Mouse (Mus musculus): Measurements from ENCODE around the gene Mfn1. TPM values are rescaled to one million over a fixed set of nuclear protein-coding genes. Genes with fewer than 3 reads are reported as not detected.

Gene Mfn1
- polyA plus RNA-seq, 1 experiment from 2014 or later, result 39.9 TPM

- Histone ChIP-seq H3K27ac (no peak overlapping the region), H3K9ac (replicated peaks) (no peak overlapping the region), H3K36me3 (peaks cover 21% of the 10 kb centered on the region), H3K27me3 (no peaks in the 10 kb centered on the region), H3K4me3 (replicated peaks) (no peak overlapping the region), H3K9me3 (no peaks in the 10 kb centered on the region), H3K4me1 (replicated peaks) (peaks cover 33% of the 10 kb centered on the region), H3K4me2 (replicated peaks) (no peak overlapping the region)
- ATAC-seq, result no peak
Observed at GRCm38 (mm10) chr3:32513528-32513927, 15.7 kb upstream of the Mfn1 start.

GRCm38 (mm10) chr3:32527181-32527580 lies 2.1 kb upstream of the Mfn1 start:
- 96% methylated on average over 4 of the region's 4 CpGs for WGBS

GRCm38 (mm10) chr3:32530041-32530440 lies 776 bp downstream of the Mfn1 start:
- Histone ChIP-seq H3K9ac (replicated peaks) (peak overlapping the region; percentile 81), H3K4me3 (replicated peaks) (peak overlapping the region; percentile 75), H3K4me1 (replicated peaks) (peaks cover 12% of the 10 kb centered on the region), H3K36me3 (peaks cover 34% of the 10 kb centered on the region), H3K9me3 (no peaks in the 10 kb centered on the region; the same call in 1 of the 2 replicates), H3K27me3 (no peaks in the 10 kb centered on the region), H3K4me2 (replicated peaks) (peak overlapping the region; percentile 63), H3K27ac (no peak overlapping the region)
- no peak for ATAC-seq
- WGBS, result 18% methylated on average over 5 of the region's 5 CpGs

More at GRCm38 (mm10) chr3:32527181-32527580, 2.1 kb upstream of the Mfn1 start:
- no peak overlapping the region for H3K4me3 ChIP-seq (replicated peaks)
- H3K27me3 ChIP-seq, result no peaks in the 10 kb centered on the region
- ATAC-seq, result no peak
- no peaks in the 10 kb centered on the region; the same call in 1 of the 2 replicates for H3K9me3 ChIP-seq
- no peak overlapping the region for H3K27ac ChIP-seq
- peaks cover 35% of the 10 kb centered on the region for H3K36me3 ChIP-seq
- H3K9ac ChIP-seq (replicated peaks), result no peak overlapping the region
- H3K4me2 ChIP-seq (replicated peaks), result no peak overlapping the region
- H3K4me1 ChIP-seq (replicated peaks), result peaks cover 12% of the 10 kb centered on the region

GRCm38 (mm10) chr3:32535692-32536091 lies 6.4 kb downstream of the Mfn1 start:
- no peak overlapping the region for H3K27ac ChIP-seq
- H3K36me3 ChIP-seq, result peaks cover 57% of the 10 kb centered on the region
- H3K9me3 ChIP-seq, result no peaks in the 10 kb centered on the region
- no peak for ATAC-seq
- 95% methylated on average over 1 of the region's 1 CpGs for WGBS
- H3K4me3 ChIP-seq (replicated peaks), result no peak overlapping the region
- no peak overlapping the region for H3K9ac ChIP-seq (replicated peaks)
- no peaks in the 10 kb centered on the region for H3K27me3 ChIP-seq
- no peak overlapping the region for H3K4me2 ChIP-seq (replicated peaks)
- peaks cover 7% of the 10 kb centered on the region; the same call in 1 of the 2 replicates for H3K4me1 ChIP-seq (replicated peaks)

- ATAC-seq, result no peak
- no peak overlapping the region for H3K4me2 ChIP-seq (replicated peaks)
Observed at GRCm38 (mm10) chr3:32537556-32537955, 8.3 kb downstream of the Mfn1 start.

GRCm38 (mm10) chr3:32538091-32538490 lies 8.8 kb downstream of the Mfn1 start:
- peaks cover 59% of the 10 kb centered on the region for H3K36me3 ChIP-seq
- H3K27ac ChIP-seq, result no peak overlapping the region
- no peaks in the 10 kb centered on the region for H3K27me3 ChIP-seq
- no peak overlapping the region for H3K9ac ChIP-seq (replicated peaks)
- ATAC-seq, result no peak
- 0 out of 2 replicates have a peak, but pooled peaks cover 2% of the 10 kb centered on the region for H3K4me1 ChIP-seq (replicated peaks)
- no peak overlapping the region for H3K4me2 ChIP-seq (replicated peaks)
- H3K9me3 ChIP-seq, result no peaks in the 10 kb centered on the region
- no peak overlapping the region for H3K4me3 ChIP-seq (replicated peaks)
- WGBS, result 95% methylated on average over 5 of the region's 5 CpGs

More at GRCm38 (mm10) chr3:32537556-32537955, 8.3 kb downstream of the Mfn1 start:
- H3K36me3 ChIP-seq, result peaks cover 57% of the 10 kb centered on the region
- H3K4me3 ChIP-seq (replicated peaks), result no peak overlapping the region
- H3K27me3 ChIP-seq, result no peaks in the 10 kb centered on the region
- no peak overlapping the region for H3K9ac ChIP-seq (replicated peaks)
- H3K9me3 ChIP-seq, result no peaks in the 10 kb centered on the region
- H3K27ac ChIP-seq, result no peak overlapping the region
- 0 out of 2 replicates have a peak, but pooled peaks cover 2% of the 10 kb centered on the region for H3K4me1 ChIP-seq (replicated peaks)
- WGBS, result 65% methylated on average over 1 of the region's 1 CpGs

DNA sequence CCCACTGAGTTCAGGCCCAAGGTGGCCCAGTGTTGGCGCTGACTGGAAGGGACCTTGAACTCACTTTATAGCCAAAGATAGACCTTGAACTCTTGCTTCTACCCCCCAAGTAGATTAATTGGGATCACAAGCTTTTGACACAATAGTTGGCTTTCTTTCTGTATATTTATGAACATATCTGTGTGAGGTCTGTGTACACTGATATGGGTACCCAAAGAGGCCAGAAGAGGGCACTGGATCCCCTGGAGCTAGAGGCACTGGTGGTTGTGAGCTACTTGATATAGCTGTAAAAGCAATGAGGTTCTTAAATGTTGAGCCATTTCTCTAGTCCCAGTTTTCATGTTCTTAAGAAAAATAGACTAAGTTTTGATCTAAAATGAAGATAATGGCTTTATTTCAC lies 23.8 kb downstream of the Mfn1 start:
- Histone ChIP-seq H3K9me3 (no peaks in the 10 kb centered on the region), H3K9ac (replicated peaks) (no peak overlapping the region), H3K4me2 (replicated peaks) (no peak overlapping the region), H3K27ac (no peak overlapping the region), H3K36me3 (peaks cover 43% of the 10 kb centered on the region), H3K4me3 (replicated peaks) (no peak overlapping the region), H3K4me1 (replicated peaks) (no peaks in the 10 kb centered on the region), H3K27me3 (no peaks in the 10 kb centered on the region)
- WGBS, result 83% methylated on average over 1 of the region's 1 CpGs
- no peak for ATAC-seq

DNA sequence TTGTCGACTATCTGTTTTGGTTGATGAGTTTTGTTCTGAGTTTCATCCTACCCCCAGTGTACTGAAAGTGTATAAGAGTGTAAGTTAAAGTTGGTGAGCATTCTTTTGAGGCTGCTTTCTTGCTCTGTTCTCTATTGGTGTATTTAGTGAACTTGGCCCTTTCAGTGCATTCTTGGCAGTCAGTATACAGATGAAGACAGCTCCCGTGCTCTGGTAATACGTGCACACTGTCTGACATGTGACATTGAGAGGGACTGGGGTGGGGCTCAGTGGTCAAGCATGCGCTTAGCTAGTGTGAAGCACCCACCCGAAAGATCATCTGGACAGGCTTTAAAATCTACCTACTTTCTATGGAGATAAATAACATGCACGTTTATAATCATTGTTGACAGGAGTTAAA lies 34.1 kb downstream of the Mfn1 start:
- 95% methylated on average over 6 of the region's 6 CpGs for WGBS
- Histone ChIP-seq H3K4me3 (replicated peaks) (no peak overlapping the region), H3K27ac (no peak overlapping the region), H3K9me3 (no peaks in the 10 kb centered on the region), H3K27me3 (no peaks in the 10 kb centered on the region), H3K4me2 (replicated peaks) (no peak overlapping the region), H3K9ac (replicated peaks) (no peak overlapping the region), H3K4me1 (replicated peaks) (no peaks in the 10 kb centered on the region), H3K36me3 (peaks cover 62% of the 10 kb centered on the region)
- no peak for ATAC-seq

- Histone ChIP-seq H3K9ac (replicated peaks) (no peak overlapping the region), H3K27ac (no peak overlapping the region), H3K4me3 (replicated peaks) (no peak overlapping the region), H3K27me3 (no peaks in the 10 kb centered on the region), H3K4me2 (replicated peaks) (no peak overlapping the region), H3K36me3 (peaks cover 67% of the 10 kb centered on the region), H3K9me3 (no peaks in the 10 kb centered on the region), H3K4me1 (replicated peaks) (no peaks in the 10 kb centered on the region; the same call in 1 of the 2 replicates)
- no peak for ATAC-seq
- WGBS, result 91% methylated on average over 2 of the region's 2 CpGs
Observed at GRCm38 (mm10) chr3:32573086-32573485, 43.8 kb downstream of the Mfn1 start.

- Histone ChIP-seq H3K36me3 (peaks cover 66% of the 10 kb centered on the region), H3K4me3 (replicated peaks) (no peak overlapping the region), H3K27ac (no peak overlapping the region), H3K4me1 (replicated peaks) (no peaks in the 10 kb centered on the region; the same call in 1 of the 2 replicates), H3K4me2 (replicated peaks) (no peak overlapping the region), H3K27me3 (no peaks in the 10 kb centered on the region), H3K9ac (replicated peaks) (no peak overlapping the region), H3K9me3 (no peaks in the 10 kb centered on the region)
- no peak for ATAC-seq
- 30% methylated on average over 9 of the region's 9 CpGs for WGBS
Observed at GRCm38 (mm10) chr3:32573881-32574280, 44.6 kb downstream of the Mfn1 start.

- no peak overlapping the region for H3K4me3 ChIP-seq (replicated peaks)
- no peak overlapping the region for H3K9ac ChIP-seq (replicated peaks)
- H3K27me3 ChIP-seq, result no peaks in the 10 kb centered on the region
- H3K27ac ChIP-seq, result no peak overlapping the region
- WGBS, result 96% methylated on average over 3 of the region's 3 CpGs
- H3K4me2 ChIP-seq (replicated peaks), result no peak overlapping the region
- no peaks in the 10 kb centered on the region for H3K9me3 ChIP-seq
- H3K4me1 ChIP-seq (replicated peaks), result no peaks in the 10 kb centered on the region; the same call in 1 of the 2 replicates
- ATAC-seq, result no peak
- peaks cover 58% of the 10 kb centered on the region for H3K36me3 ChIP-seq
Observed at GRCm38 (mm10) chr3:32575151-32575550, 45.9 kb downstream of the Mfn1 start.

DNA sequence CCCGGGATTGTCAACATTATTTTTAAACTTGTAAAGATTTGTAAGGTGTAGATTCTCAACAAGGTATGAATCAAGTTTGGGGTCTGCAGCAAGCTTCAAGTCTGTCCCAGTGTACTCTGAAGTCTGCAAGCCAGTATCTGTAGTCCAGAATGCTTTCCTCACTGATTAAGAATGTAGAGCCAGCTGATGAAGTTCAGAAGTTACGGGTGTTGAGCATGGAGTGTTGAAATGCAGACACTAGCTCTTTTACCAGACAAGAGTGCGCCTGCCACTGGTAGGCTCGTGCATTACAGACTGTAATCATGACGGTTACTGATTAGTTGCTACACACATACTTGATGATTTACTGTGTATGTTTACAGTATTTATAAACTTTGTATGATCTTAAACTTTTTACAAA lies 49.5 kb downstream of the Mfn1 start:
- no peak overlapping the region for H3K4me2 ChIP-seq (replicated peaks)
- H3K4me1 ChIP-seq (replicated peaks), result no peaks in the 10 kb centered on the region; the same call in 1 of the 2 replicates
- no peak overlapping the region for H3K4me3 ChIP-seq (replicated peaks)
- no peaks in the 10 kb centered on the region for H3K9me3 ChIP-seq
- H3K27me3 ChIP-seq, result no peaks in the 10 kb centered on the region
- H3K36me3 ChIP-seq, result peaks cover 71% of the 10 kb centered on the region
- no peak overlapping the region for H3K27ac ChIP-seq
- 94% methylated on average over 5 of the region's 5 CpGs for WGBS
- no peak for ATAC-seq
- no peak overlapping the region for H3K9ac ChIP-seq (replicated peaks)

- ATAC-seq, result no peak
- H3K4me2 ChIP-seq (replicated peaks), result no peak overlapping the region
- H3K27ac ChIP-seq, result no peak overlapping the region
- 91% methylated on average over 3 of the region's 3 CpGs for WGBS
- no peaks in the 10 kb centered on the region for H3K27me3 ChIP-seq
- H3K36me3 ChIP-seq, result peaks cover 60% of the 10 kb centered on the region
- no peak overlapping the region for H3K4me3 ChIP-seq (replicated peaks)
- no peak overlapping the region for H3K9ac ChIP-seq (replicated peaks)
- no peaks in the 10 kb centered on the region for H3K4me1 ChIP-seq (replicated peaks)
- no peaks in the 10 kb centered on the region for H3K9me3 ChIP-seq
Observed at GRCm38 (mm10) chr3:32580738-32581137, 51.5 kb downstream of the Mfn1 start.
